Mouse (Mus musculus): ENCODE results near the gene Vwa1.

Gene Vwa1

DNA sequence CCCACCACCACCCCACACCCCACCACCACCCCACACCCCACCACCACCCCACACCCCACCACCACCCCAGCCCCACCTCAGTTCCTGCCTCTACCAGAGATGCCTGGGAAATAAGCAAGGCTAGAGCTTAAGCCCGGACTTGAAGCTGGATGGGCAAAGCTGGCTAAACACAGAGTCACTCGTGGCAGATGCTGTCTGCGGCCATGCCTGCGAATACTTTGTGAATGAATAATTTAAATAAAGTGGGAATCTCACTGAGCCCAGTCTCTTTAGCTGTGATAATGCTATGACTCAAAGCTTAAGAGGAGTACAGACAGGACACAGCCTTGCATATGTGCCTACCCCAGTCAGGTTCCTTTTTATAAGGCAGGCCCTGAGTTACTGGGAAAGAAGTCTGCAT is 5.0 kb upstream of the Vwa1 start:
- no peak for DNase-seq

GRCm38 (mm10) chr4:155777816-155778215 is 3.3 kb upstream of the Vwa1 start:
- DNase-seq, result no peak

DNA sequence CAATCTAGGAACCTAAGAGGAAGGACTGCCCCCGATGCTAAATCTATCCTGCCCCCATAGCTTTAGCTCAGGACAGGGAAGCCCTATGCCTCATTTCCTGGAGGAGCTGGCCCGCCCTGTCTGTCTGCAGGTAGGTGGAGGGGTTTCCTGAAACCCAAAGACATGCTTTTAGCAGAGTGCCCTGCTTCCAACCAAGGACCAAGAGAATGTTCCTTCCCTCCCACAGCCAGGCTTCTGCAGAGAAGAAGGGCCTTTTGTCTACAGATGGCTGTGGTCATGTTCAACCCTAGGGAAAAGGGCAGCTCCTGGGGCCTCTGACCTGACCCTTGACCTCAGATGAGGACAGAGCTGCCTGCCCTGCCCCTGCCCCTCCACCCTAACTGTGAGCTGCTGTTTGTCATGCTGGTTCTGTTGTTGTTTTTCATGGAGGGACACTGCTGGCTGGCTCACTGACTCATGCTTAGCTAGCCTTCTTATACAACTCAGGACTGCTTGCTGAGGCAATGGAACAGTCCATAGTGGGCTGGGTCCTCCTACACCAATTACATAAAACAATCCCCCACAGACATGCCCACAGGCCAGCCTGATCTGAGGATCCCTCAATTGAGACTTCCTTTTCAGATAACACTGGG is 2.3 kb upstream of the Vwa1 start:
- DNase-seq, result no peak

GRCm38 (mm10) chr4:155775855-155776254 is 1.4 kb upstream of the Vwa1 start:
- no peak for DNase-seq

DNA sequence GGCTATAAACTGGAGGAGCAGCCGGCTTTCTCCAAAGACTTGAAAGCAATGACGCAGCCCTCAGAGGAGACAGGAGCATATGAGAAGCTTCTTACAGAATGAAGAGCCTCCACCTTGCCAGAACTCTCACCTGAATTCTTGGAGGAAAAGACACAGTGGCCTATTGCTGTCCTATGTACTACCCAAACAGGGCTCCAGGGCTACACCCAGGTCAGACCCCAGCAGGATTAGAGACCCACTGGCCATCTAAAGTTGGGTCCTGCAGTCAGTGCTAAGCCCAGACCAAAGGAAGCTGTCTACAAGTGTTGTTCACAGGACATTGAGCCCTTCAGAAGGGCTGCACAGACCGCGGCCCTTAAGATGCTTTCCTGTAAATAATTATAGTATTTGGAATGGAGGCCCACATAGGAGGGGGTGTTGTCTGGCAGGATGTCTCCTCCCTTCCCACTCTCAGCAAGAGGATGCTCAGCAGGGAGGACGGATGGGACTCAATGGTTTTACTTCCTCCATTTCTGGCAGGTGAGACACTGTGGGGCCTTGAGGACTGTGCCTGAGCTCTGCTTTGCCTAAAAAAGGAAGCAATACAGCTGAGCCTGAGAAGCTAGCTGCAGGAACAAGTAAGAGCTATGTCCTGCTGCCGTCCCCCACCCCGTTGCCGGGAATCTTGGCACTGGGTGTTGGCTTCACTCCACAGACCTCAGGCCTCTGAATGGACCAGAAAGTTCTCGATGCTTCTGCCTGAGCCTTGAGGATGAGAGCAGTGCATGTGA is 658 bp upstream of the Vwa1 start:
- DNase-seq, result peak; percentile 60

DNA sequence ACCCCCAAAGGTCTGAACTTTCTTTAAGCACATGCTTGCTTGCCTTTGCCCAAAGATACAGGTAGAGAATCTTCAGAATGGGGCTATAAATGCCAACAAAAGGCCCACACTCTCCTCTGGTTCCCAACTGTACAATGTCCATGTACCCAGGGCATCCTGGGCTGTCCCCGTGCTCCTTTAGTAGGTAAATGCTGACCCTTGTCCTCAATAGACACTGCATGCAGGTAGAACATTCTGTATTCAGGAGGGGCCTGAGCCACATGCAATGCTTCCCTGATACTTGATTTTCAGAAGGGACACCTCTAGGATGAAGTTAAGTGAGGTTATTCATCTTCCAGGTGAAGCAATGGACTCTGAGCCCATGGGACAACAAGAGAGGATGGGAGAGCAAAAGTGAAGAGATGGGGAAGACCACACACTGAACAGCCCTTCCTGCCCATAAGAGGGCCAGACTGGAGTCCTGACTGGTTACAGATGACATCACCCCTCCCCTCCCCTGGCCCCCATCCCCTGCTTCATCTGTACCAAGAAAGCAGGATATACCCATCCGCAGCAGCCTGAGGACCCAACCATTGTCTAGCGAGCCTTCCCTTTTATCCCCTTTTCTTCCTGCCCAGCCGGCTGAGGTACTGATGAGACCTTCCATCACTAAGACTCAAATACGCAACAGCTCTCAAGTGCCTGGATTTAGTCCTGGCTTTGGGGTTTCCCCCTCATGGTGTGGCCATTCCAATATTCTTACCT is 991 bp downstream of the Vwa1 start:
- DNase-seq, result no peak

DNA sequence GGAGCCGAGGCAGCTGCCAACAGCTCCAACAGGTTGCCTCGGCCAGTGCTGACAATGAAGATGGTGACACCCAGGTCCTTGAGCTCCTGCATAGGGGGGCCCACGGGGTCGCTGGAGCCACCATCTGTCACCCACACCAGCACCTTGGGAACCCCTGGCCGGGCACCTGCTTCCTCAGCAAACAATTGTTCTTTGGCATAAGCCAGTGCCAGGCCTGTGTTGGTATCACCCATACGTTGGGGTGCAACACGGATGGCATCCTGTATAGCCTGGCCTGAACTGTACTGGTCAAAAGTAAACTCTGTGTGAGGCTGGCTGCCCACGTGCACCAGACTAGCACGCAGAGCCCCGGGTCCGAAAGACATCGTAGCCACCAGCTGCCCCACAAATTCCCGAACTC is 1.7 kb downstream of the Vwa1 start:
- no peak for DNase-seq

DNA sequence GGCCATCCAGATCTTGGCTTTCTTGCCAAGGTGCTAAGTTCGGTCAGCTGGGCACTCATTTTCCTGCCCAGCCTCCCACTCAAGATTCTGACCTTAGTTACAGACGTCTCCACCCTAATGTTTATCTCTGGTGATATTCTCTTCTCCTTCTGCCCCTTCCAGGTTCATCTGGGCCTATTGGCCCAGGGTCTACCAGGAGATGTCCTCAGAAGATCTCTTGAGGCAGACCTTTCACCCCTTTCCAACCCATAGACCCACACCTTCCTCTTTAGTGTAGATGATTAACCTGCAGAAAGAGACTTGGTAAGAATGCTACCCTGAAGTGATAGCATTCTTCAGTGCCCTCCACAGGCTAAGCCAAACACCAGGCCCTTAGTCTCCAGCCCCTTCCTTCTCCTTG is 2.8 kb downstream of the Vwa1 start:
- no peak for DNase-seq

- no peak for DNase-seq
Measured at GRCm38 (mm10) chr4:155770626-155771025, 3.9 kb downstream of the Vwa1 start.

- DNase-seq, result peak; percentile 94
Measured at GRCm38 (mm10) chr4:155769880-155770512, 4.5 kb downstream of the Vwa1 start.

DNA sequence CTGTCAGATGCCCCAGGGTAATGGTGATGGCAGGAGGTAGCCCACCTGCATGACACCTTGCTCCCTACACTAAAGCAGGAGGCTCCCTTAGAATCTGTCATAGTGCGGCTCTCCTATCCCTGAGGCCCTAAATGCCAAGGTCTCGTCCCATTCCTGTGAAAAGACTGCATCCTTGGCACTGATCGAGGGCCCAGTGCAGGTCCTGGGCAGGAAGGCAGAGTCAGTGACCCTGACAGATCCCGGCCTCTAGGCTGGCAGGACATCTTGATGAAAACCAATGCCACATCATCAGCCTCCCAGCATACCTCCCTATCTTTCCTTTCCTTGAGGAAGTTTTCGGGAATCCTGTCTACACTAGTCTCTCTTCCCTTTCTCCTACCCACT is 5.0 kb downstream of the Vwa1 start:
- DNase-seq, result no peak

DNA sequence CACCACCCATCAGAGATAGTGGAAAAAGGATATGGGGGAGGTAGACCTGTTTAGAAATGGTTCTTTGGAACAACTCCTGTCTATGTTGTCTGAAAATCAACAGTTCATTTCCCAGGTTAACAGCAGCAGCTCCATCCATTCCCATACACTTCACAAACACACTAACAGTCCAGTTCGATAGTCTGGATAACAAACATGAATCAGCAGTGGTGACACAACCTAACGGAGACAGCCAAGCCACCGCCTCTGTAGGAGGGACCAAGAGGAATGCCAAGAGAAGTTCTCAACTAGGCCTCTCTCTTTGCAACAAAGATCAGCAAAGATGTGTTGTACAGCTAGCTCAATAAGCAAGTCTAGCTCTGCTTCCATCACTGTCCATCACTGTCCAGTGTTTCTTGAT is 12.1 kb downstream of the Vwa1 start:
- no peak for DNase-seq

- DNase-seq, result no peak
Measured at GRCm38 (mm10) chr4:155761356-155762099, 13.0 kb downstream of the Vwa1 start.

GRCm38 (mm10) chr4:155760613-155761355 is 13.7 kb downstream of the Vwa1 start, which contains the start of gene Atad3a:
TSS of gene Atad3a (minus strand) at chr4:155761093.
- peak; percentile 98 for DNase-seq

DNA sequence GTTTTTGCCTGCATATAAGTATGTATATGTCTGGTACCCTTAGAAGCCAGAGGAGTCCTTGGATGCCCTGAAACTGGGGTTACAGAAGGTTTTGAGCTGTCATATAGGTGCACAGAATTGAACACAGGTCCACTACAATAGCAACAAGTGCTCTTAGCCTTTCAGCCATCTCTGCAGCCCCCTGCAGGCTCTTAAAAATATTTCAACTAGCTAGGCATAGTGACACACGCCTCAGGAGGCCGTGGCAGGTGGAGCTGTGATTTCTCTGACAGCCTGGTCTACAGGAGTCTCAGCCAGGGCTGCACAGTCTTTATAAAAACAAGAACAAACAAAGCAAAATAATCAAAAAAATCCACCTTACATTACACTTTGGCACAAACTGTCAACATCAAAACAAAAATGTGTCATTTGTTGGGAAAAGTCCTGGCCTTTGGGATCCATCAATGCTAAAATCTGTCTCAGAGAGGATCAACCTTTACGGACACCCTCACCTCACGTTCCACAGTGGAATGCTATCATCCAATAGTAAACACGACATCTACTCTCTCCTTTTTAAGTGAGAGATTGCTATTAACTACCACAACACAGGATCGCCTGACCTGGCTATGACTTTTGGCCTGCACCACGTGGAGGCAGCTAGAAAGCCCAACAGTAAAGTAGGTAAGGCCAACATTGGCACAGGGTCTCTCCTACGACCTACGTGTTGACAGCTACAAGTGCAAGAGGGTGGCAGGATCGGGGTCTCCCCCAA is 14.5 kb downstream of the Vwa1 start:
- no peak for DNase-seq

GRCm38 (mm10) chr4:155757011-155757410 is 17.5 kb downstream of the Vwa1 start:
- DNase-seq, result no peak

DNA sequence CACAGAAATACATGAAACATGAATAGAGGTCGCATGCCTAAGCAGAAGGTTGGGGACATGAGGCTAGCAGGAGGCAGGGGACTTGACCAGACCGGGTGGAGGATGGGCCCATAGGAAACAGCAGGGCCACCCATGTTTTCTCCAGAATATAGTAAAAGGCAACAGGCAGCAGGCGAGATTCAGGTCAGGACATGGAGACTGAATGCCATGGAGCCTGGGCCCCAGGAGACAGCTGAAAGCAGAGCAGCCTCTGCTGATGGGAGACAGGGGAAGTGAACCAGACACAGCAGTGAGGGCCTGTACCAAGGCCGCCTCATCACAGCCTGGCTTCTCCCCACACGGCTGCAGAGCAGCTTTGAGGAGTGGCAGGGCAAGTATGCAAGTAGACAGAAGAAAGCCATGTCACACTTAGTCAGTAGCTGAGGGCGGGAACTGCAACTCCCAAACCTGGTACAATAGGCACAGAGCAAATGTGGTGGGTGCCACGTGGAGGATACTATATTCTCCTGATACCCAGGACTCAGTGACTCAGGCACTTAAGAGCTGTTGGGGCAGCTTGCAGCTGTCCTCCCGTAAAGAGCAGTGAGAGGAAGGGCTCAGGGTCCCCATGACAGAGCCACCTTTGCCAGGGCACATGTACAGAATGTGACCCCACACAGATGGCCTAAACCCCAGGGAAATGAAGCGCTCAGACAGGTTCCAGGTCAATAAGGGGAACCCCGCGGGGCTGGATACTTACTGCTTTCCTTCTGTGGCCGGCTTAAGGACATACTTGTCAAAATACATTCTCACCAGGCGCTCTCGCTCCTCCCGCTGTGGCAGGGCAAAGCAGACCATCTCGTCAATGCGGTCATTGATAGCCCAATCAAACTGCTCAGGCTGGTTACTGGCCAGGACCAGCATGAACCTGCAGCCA is 27.7 kb downstream of the Vwa1 start:
- no peak for DNase-seq

- no peak for DNase-seq
Measured at GRCm38 (mm10) chr4:155746036-155746548, 28.4 kb downstream of the Vwa1 start.

- DNase-seq, result no peak
Measured at GRCm38 (mm10) chr4:155745136-155745535, 29.4 kb downstream of the Vwa1 start.

DNA sequence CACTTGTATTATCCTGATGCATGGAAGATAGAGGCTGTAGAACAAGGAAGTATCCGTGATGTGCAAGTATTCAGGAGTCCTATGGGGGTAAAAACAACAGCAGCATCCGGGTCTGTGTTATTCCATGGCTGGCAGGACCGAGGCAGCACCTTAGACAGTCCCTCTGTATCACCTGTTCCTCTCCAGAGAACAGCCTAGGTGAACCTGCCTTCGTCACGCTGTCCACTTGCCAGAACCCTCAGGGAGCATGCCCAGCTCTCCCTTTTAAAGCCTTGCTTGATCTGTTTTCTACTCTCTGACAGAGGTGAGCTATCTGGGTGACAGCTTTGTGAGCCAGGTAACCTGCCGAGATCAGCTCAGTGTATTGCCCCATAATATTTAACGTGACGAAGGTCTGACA is 30.0 kb downstream of the Vwa1 start:
- DNase-seq, result no peak
